Mouse (Mus musculus): ENCODE results near the gene Pla2g4a. TPM values are rescaled to one million over a fixed set of nuclear protein-coding genes. Genes with fewer than 3 reads are reported as not detected.

Gene Pla2g4a
- total and polyA plus RNA-seq, 2 experiments from 2014 or later, result 0.98 to 1.0 TPM

DNA sequence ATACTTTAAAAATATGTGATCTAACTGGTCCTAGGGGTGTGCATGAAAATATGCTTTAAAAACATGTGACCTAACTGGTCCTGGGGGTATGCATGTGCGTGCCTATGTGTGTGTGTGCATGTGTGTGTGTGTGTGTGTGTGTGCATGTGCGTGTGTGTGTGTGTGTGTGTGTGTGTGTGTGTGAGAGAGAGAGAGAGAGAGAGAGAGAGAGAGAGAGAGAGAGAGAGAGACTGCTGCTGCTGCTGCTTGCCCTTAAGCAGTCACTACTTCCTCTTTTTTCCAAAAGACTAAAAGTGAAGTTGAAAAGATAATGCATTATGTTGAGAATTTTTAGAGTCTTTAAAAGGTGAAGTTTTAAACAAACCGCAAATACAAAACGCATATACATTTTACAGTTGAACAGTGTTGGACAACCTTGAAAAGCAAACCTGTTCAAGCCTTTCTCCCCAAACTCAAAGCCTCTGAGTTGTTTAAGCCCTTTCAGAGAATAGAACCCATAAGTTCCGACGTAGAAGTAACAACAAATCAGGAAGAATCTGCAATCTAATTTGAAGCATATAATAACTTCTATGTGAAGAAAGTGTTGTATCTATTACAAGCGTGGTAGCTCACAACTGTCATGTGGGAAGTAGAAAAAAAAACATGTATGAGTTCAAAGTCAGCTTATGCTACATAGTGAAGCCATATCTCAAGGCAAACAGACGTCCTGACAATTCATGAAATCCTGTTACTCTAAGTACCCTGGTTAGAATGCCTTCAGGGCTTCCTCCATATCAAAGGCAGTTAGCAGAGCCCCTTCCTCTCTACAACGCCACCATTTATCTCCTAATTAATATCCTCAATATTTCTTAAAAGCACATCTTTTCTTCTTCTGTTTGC lies 574 bp upstream of the Pla2g4a start:
- DNase-seq (no peak), ATAC-seq (no peak)
- Histone ChIP-seq H3K4me3 (ENCODE audit: low read depth, low read length) (no peak overlapping the region), H3K4me2 (ENCODE audit: low read depth) (peak overlapping the region; percentile 47), H3K27me3 (ENCODE audit: insufficient read depth, low read length) (no peaks in the 10 kb centered on the region), H3K9me3 (ENCODE audit: low read length) (no peaks in the 10 kb centered on the region), H3K9ac (no peak overlapping the region), H3K4me1 (ENCODE audit: insufficient read depth) (no peaks in the 10 kb centered on the region), H3K27ac (ENCODE audit: low read depth, low read length) (no peak overlapping the region), H3K36me3 (ENCODE audit: insufficient read depth) (no peaks in the 10 kb centered on the region)
- TF ChIP-seq CTCF (IDR thresholded peaks at IDR 0.05; ENCODE audit: low read depth), result no peak
- 76% methylated on average over 9 of the region's 9 CpGs for WGBS

DNA sequence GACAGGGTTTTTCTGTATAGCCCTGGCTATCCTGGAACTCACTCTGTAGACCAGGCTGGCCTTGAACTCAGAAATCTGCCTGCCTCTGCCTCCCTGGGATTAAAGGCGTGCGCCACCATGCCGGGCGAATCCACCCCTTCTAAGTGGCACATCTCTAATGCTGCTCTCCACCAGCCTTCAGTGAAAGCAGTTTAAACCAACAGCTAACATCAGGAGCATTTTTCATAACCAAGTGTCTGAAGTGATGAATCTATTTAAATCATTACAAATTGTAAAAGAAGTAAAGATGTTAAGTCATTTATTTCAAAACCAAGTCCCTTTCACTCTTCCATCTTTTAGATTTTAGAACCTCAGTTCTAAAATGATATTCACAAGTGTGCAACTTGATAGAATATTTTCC lies 839 bp downstream of the Pla2g4a start:
- Histone ChIP-seq H3K4me2 (ENCODE audit: low read depth) (no peak overlapping the region), H3K4me1 (ENCODE audit: insufficient read depth) (no peaks in the 10 kb centered on the region), H3K27ac (ENCODE audit: low read depth, low read length) (no peak overlapping the region), H3K27me3 (ENCODE audit: insufficient read depth, low read length) (no peaks in the 10 kb centered on the region), H3K9me3 (ENCODE audit: low read length) (no peaks in the 10 kb centered on the region), H3K4me3 (ENCODE audit: low read depth, low read length) (no peak overlapping the region), H3K9ac (no peak overlapping the region), H3K36me3 (ENCODE audit: insufficient read depth) (no peaks in the 10 kb centered on the region)
- DNase-seq, result no peak
- WGBS, result 98% methylated on average over 4 of the region's 4 CpGs
- no peak for TF ChIP-seq CTCF (IDR thresholded peaks at IDR 0.05; ENCODE audit: low read depth)
- no peak for ATAC-seq

DNA sequence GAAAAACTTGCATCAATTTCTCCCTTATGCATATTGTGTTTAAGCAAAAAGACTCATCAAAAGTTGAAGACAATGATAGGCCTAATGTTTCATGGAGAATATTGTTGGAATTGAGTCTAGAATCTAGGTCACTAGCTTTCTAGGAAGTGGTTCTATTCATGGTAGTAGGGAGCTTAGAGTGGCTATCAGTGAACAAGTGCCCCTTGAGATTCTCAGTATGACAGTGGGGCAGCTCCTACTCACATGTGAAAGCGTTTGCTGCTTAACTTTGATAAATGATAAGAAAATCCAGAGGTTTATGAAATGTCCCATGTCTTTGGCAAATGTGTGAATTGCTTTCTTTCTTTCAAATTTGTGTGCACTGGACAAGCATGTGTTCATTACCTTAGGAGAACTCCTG lies 2.0 kb downstream of the Pla2g4a start:
- Histone ChIP-seq H3K9ac (no peak overlapping the region), H3K36me3 (ENCODE audit: insufficient read depth) (no peaks in the 10 kb centered on the region), H3K4me2 (ENCODE audit: low read depth) (no peak overlapping the region), H3K4me3 (ENCODE audit: low read depth, low read length) (no peak overlapping the region), H3K27me3 (ENCODE audit: insufficient read depth, low read length) (no peaks in the 10 kb centered on the region), H3K4me1 (ENCODE audit: insufficient read depth) (no peaks in the 10 kb centered on the region), H3K9me3 (ENCODE audit: low read length) (no peaks in the 10 kb centered on the region), H3K27ac (ENCODE audit: low read depth, low read length) (no peak overlapping the region)
- whole genome bisulfite sequencing, result 81% methylated on average over 1 of the region's 1 CpGs
- no peak for ATAC-seq
- no peak for TF ChIP-seq CTCF (IDR thresholded peaks at IDR 0.05; ENCODE audit: low read depth)
- no peak for DNase-seq

DNA sequence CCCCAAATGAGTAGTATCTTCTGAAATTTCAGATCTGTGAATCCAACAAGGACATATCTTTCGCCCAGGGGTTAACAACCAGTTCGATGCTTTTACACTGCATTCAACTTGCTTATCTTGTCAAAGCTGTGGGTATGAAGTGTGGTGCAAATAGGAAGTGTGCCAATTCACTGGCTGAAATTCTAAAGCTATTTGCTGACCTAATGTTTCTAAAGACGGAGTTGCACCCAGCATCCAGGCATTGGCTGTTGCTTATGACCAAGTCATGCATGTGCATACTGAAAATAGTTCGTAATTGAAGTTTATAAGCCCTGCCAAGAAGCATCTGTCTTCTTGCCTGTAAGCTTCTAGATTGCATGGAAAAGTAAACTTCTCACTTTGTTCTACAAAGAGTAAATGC lies 5.6 kb downstream of the Pla2g4a start:
- Histone ChIP-seq H3K4me2 (ENCODE audit: low read depth) (no peak overlapping the region), H3K36me3 (ENCODE audit: insufficient read depth) (no peaks in the 10 kb centered on the region), H3K4me3 (ENCODE audit: low read depth, low read length) (no peak overlapping the region), H3K4me1 (ENCODE audit: insufficient read depth) (no peaks in the 10 kb centered on the region), H3K27ac (ENCODE audit: low read depth, low read length) (no peak overlapping the region), H3K27me3 (ENCODE audit: insufficient read depth, low read length) (no peaks in the 10 kb centered on the region), H3K9ac (no peak overlapping the region), H3K9me3 (ENCODE audit: low read length) (no peaks in the 10 kb centered on the region)
- TF ChIP-seq CTCF (IDR thresholded peaks at IDR 0.05; ENCODE audit: low read depth), result no peak
- DNase-seq (no peak), ATAC-seq (no peak)
- 57% methylated on average over 4 of the region's 4 CpGs for WGBS

DNA sequence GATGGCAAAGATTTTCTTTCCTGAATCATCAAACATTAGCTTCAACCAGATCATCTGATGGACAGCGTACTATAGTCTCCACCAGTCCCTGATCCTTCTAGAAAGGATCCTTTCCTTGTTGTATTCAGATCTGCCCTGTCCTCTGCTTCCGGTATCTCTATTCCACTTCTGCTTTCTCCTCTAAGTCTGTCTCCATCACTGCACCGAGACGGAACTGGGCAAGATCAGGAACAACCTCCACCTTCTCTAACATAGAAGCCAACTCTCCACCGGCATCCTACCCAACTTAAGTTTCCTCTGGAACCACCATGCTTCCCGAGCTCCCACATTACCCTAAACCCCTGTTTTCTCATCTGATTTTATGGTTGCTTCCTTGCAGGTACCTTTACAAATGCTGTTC lies 7.1 kb downstream of the Pla2g4a start:
- Histone ChIP-seq H3K27ac (ENCODE audit: low read depth, low read length) (no peak overlapping the region), H3K36me3 (ENCODE audit: insufficient read depth) (no peaks in the 10 kb centered on the region), H3K9me3 (ENCODE audit: low read length) (no peaks in the 10 kb centered on the region), H3K4me2 (ENCODE audit: low read depth) (no peak overlapping the region), H3K4me3 (ENCODE audit: low read depth, low read length) (no peak overlapping the region), H3K27me3 (ENCODE audit: insufficient read depth, low read length) (no peaks in the 10 kb centered on the region), H3K4me1 (ENCODE audit: insufficient read depth) (no peaks in the 10 kb centered on the region), H3K9ac (no peak overlapping the region)
- ATAC-seq, result no peak
- WGBS, result 94% methylated on average over 6 of the region's 6 CpGs
- no peak for TF ChIP-seq CTCF (IDR thresholded peaks at IDR 0.05; ENCODE audit: low read depth)
- DNase-seq, result no peak

DNA sequence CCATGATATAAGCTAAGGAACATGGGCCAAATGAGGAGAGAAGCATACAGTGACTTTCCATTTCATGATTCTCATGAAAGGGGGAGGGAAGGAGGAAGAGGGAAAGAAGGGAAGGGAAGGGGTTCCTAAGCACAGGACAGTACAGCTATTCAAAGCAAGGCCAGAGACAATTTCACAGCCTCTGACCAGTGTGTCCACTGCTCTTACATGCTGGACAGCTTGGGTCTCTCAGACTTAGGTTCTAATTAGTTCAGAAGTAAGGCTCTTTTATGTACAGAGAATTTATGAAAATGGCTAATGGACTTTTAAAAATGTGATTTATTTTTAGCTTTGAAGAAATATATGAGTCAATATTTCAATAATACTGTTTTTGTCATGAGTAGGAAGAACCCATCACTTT lies 9.0 kb downstream of the Pla2g4a start:
- Histone ChIP-seq H3K4me1 (ENCODE audit: insufficient read depth) (no peaks in the 10 kb centered on the region), H3K27ac (ENCODE audit: low read depth, low read length) (no peak overlapping the region), H3K27me3 (ENCODE audit: insufficient read depth, low read length) (no peaks in the 10 kb centered on the region), H3K4me3 (ENCODE audit: low read depth, low read length) (no peak overlapping the region), H3K9ac (no peak overlapping the region), H3K9me3 (ENCODE audit: low read length) (no peaks in the 10 kb centered on the region), H3K36me3 (ENCODE audit: insufficient read depth) (no peaks in the 10 kb centered on the region), H3K4me2 (ENCODE audit: low read depth) (no peak overlapping the region)
- DNase-seq, result no peak
- no peak for TF ChIP-seq CTCF (IDR thresholded peaks at IDR 0.05; ENCODE audit: low read depth)
- ATAC-seq, result no peak

DNA sequence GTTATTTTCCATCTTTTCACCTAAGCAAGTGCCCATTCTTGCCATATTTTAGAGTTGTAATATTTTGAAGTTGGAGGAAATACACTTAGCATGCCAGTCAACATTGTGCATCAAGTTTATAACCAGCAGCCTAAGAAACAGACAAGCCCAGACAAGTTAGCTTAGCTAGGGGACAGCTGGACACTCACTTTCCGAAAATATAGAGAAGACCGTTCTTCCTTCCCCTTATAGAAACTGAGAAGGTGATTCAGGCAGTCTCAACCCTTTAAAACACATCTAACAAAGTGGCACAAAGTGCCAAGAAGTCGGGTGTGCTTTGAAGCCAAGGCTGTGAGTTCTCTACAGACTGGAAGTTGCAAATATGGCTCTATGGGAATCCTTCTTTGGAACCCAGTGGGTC lies 10.4 kb downstream of the Pla2g4a start:
- no peak for TF ChIP-seq CTCF (IDR thresholded peaks at IDR 0.05; ENCODE audit: low read depth)
- Histone ChIP-seq H3K9ac (no peak overlapping the region), H3K4me3 (ENCODE audit: low read depth, low read length) (no peak overlapping the region), H3K4me1 (ENCODE audit: insufficient read depth) (no peaks in the 10 kb centered on the region), H3K36me3 (ENCODE audit: insufficient read depth) (no peaks in the 10 kb centered on the region), H3K27ac (ENCODE audit: low read depth, low read length) (no peak overlapping the region), H3K9me3 (ENCODE audit: low read length) (no peaks in the 10 kb centered on the region), H3K27me3 (ENCODE audit: insufficient read depth, low read length) (no peaks in the 10 kb centered on the region), H3K4me2 (ENCODE audit: low read depth) (no peak overlapping the region)
- DNase-seq (no peak), ATAC-seq (no peak)
- WGBS, result 80% methylated on average over 3 of the region's 3 CpGs
